8 mouse cellular contexts compared by ENCODE assay signal in the genomic region with DNA sequence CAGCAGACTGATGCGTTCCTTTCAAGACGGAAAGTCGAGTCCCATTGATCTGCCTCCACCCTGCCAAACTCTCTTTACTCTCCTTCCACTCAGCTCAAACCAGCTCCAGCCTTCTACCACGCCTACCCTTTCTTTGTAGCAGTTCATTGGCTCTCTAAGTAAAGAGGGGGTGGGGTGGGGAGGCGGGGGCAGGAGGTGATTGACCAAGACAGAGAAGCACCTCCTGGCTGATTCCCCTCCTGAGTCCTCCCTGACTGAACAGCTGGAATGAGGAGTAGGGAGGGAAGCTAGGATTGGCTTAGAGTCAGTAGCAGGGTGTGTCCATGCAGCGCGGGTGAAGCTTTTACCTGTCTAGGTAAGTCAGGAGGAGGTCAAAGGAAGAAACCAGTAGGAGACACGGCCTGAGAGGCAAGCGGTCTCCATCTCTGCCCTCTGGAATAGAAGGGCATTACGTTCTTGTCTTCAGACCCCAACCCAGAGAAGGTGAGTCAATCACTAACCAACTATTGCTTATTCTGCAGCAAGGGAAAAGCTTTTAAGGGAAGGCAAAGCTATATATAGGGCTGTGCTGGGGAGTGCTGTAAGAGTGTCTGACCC. TPM values are rescaled to one million over a fixed set of nuclear protein-coding genes. Genes with fewer than 3 reads are reported as not detected.
A peak's percentile ranks its signal among the peaks of the same experiment; 100 is the strongest.
DNase-seq lines count a peak whose midpoint lies in the region; ATAC-seq and TF ChIP-seq lines count a peak whose summit lies in the region.

Gene AA986860, plus strand, starts transcription at position 236 of the 597 bp plus-strand sequence.

- H3K4me3 ChIP-seq in ES-E14 (ENCODE audit: insufficient read depth in 1 of 2, low read depth in 1 of 2, low read length in 2 of 2, poor library complexity in 1 of 2, severe bottlenecking in 1 of 2), result peak within 1 kb of the TSS in 1 of 2 experiments; percentile 8; a peak in 1 of 4 replicates
- peak within 1 kb of the TSS; percentile 35 for H3K4me3 ChIP-seq in hindbrain, embryonic 10.5 days
- H3K4me3 ChIP-seq in limb, embryonic 13.5 days, result peak within 1 kb of the TSS; percentile 8; the same call in 1 of the 2 replicates
- H3K4me3 ChIP-seq in midbrain, embryonic 15.5 days, result no peak within 1 kb of the TSS

- no peaks in the 10 kb centered on the region for H3K9me3 ChIP-seq in ES-E14 (ENCODE audit: control insufficient read depth, insufficient read depth, low read depth, low read length)
- no peaks in the 10 kb centered on the region for H3K9me3 ChIP-seq in hindbrain, embryonic 10.5 days
- no peaks in the 10 kb centered on the region for H3K9me3 ChIP-seq in limb, embryonic 13.5 days
- H3K9me3 ChIP-seq in midbrain, embryonic 15.5 days, result no peaks in the 10 kb centered on the region

- no peaks in the 10 kb centered on the region for H3K36me3 ChIP-seq in ES-E14 (ENCODE audit: control insufficient read depth, insufficient read depth, low read length, poor library complexity, severe bottlenecking)
- no peaks in the 10 kb centered on the region for H3K36me3 ChIP-seq in hindbrain, embryonic 10.5 days
- no peaks in the 10 kb centered on the region for H3K36me3 ChIP-seq in limb, embryonic 13.5 days
- H3K36me3 ChIP-seq in midbrain, embryonic 15.5 days (replicated peaks), result no peaks in the 10 kb centered on the region

- H3K4me1 ChIP-seq in ES-E14 (ENCODE audit: control insufficient read depth in 2 of 2, insufficient read depth in 2 of 2, low read length in 2 of 2, poor library complexity in 1 of 2), result no peaks in the 10 kb centered on the region; a peak in 1 of 4 replicates
- peaks cover 10% of the 10 kb centered on the region for H3K4me1 ChIP-seq in hindbrain, embryonic 10.5 days (replicated peaks)
- H3K4me1 ChIP-seq in limb, embryonic 13.5 days, result peaks cover 6% of the 10 kb centered on the region
- H3K4me1 ChIP-seq in midbrain, embryonic 15.5 days, result no peaks in the 10 kb centered on the region

- intact Hi-C loops in gastrocnemius, postnatal 14 days (cut with DNase I; ENCODE audit: low total_unique reads), result no loop called here

- no peaks in the 10 kb centered on the region for H3K27me3 ChIP-seq in hindbrain, embryonic 10.5 days (ENCODE audit: insufficient read depth, poor library complexity, severe bottlenecking)
- H3K27me3 ChIP-seq in limb, embryonic 13.5 days, result no peaks in the 10 kb centered on the region
- no peaks in the 10 kb centered on the region for H3K27me3 ChIP-seq in midbrain, embryonic 15.5 days (replicated peaks)

- peak within 1 kb of the TSS; percentile 45 for H3K4me2 ChIP-seq in limb, embryonic 13.5 days (replicated peaks)
- peak within 1 kb of the TSS; percentile 5; the same call in 1 of the 2 replicates for H3K4me2 ChIP-seq in midbrain, embryonic 15.5 days

- in situ Hi-C loops in ES-E14 (cut with MboI; ENCODE audit: low sequenced_read_pairs in 2 of 2, unreplicated experiment in 2 of 2), result no loop called here

- WGBS in hindbrain, embryonic 10.5 days, result 5% methylated on average over 10 of the region's 10 CpGs
- WGBS in limb, embryonic 13.5 days, result 7% methylated on average over 10 of the region's 10 CpGs
- 8% methylated on average over 10 of the region's 10 CpGs for WGBS in midbrain, embryonic 15.5 days

- no peak within 1 kb of the TSS for H3K27ac ChIP-seq in ES-E14 (ENCODE audit: insufficient read depth, low read depth, low read length, poor library complexity, severe bottlenecking)
- H3K27ac ChIP-seq in hindbrain, embryonic 10.5 days, result no peak within 1 kb of the TSS; the same call in 1 of the 2 replicates
- no peak within 1 kb of the TSS for H3K27ac ChIP-seq in limb, embryonic 13.5 days
- H3K27ac ChIP-seq in midbrain, embryonic 15.5 days, result no peak within 1 kb of the TSS

- DNase-seq in ES-E14 (ENCODE audit: low read depth, low spot score), result peak; percentile 87
- DNase-seq in adrenal gland, postnatal 10 days, result peak; percentile 48
- DNase-seq in hindbrain, embryonic 10.5 days (ENCODE audit: low spot score), result peak; percentile 45
- no peak for DNase-seq in right cerebral cortex, postnatal 4 days
- DNase-seq in B cell, adult 2 months, result no peak
- DNase-seq in gastrocnemius, postnatal 14 days, result no peak

- no peak within 1 kb of the TSS for H3K9ac ChIP-seq in ES-E14 (ENCODE audit: insufficient read depth, low read depth, low read length, poor library complexity, severe bottlenecking)
- H3K9ac ChIP-seq in limb, embryonic 13.5 days, result 0 out of 2 replicates have a peak within 1 kb of the TSS, but pooled peaks have one; percentile 13
- H3K9ac ChIP-seq in midbrain, embryonic 15.5 days, result no peak within 1 kb of the TSS

- peak; percentile 80 for ATAC-seq in limb, embryonic 13.5 days (ENCODE audit: low FRiP score, low read depth)
- no peak for ATAC-seq in midbrain, embryonic 15.5 days (replicated peaks)

TF ChIP-seq in ES-E14, 5 proteins besides CTCF, POLR2A, EP300 and RAD21:
- TF ChIP-seq ZC3H11A (IDR thresholded peaks at IDR 0.05; ENCODE audit: borderline replicate concordance, low read depth, low read length) (no peak), MAFK (IDR thresholded peaks at IDR 0.05; ENCODE audit: insufficient read depth, low read depth, low read length) (no peak), ZNF384 (IDR thresholded peaks at IDR 0.05; ENCODE audit: low read depth, low read length) (no peak)

RNA-seq across cellular contexts. Expression of gene AA986860, which starts in this region (rescaled TPM):
- total RNA-seq in ES-E14 (2012; rRNA removed), result 0.53 and 1.1 TPM in 2 replicates
- 1 to 10 TPM; 2.1 to 2.3 TPM for total RNA-seq in adrenal gland, postnatal 10 days (2021)
- 0.51 and 0.73 TPM in 2 replicates for polyA plus RNA-seq in hindbrain, embryonic 10.5 days (2016; fragmentation: Nextera tagmentation; extraction: Ambion mirVana)
- 1.2 and 1.3 TPM in 2 replicates for polyA plus RNA-seq in limb, embryonic 13.5 days (2015; fragmentation: Nextera tagmentation; extraction: Ambion mirVana)
- 0.26 and 0.56 TPM in 2 replicates for polyA plus RNA-seq in midbrain, embryonic 15.5 days (2015; fragmentation: Nextera tagmentation; extraction: Ambion mirVana)
- under 1 TPM; 0.44 to 0.49 TPM for total RNA-seq in gastrocnemius, postnatal 14 days (2021)

Comparison
In these comparisons a context has a peak if more than half of its experiments do, and no peak if none do; other contexts are left out.
1. Peak in DNase-seq and H3K4me3 ChIP-seq in hindbrain, embryonic 10.5 days; RNA of the gene not detected or under 1 TPM.
2. DNase-seq: peak in ES-E14 (single experiment) and adrenal gland, postnatal 10 days (single experiment); none in right cerebral cortex, postnatal 4 days (single experiment), B cell, adult 2 months (0 of 2) and gastrocnemius, postnatal 14 days (single experiment).